In genomic region chr9:72685231-72685630, GRCm38 (mm10) we compare ENCODE assay signal across 12 mouse cellular contexts.
"Had no signal": no experiment of that assay in that cellular context is flagged by ENCODE, and none has a peak within 500 bp of the region (broad histone marks: within the 10 kb centered on the region; RNA-seq: fewer than 3 reads in every experiment).

No protein-coding gene starts in this region.

- H3K4me2 ChIP-seq: midbrain, embryonic 11.5 days; midbrain, embryonic 15.5 days; neural tube, embryonic 12.5 days had no signal

- H3K4me3 ChIP-seq: left cerebral cortex, adult 2 months; limb, embryonic 10.5 days; midbrain, embryonic 15.5 days; neural tube, embryonic 12.5 days had no signal

- H3K27me3 ChIP-seq: midbrain, embryonic 15.5 days; neural tube, embryonic 12.5 days had no signal

- H3K4me1 ChIP-seq: limb, embryonic 10.5 days; midbrain, embryonic 15.5 days; neural tube, embryonic 12.5 days had no signal

- ATAC-seq: lung, postnatal 0 days; midbrain, embryonic 15.5 days had no signal

- H3K9ac ChIP-seq: midbrain, embryonic 15.5 days; neural tube, embryonic 12.5 days had no signal

- DNase-seq: kidney, adult 11 months; kidney, adult 9 months; kidney, postnatal 10 days; lung, adult 2 months; lung, postnatal 36 days had no signal

- H3K9me3 ChIP-seq: limb, embryonic 10.5 days; midbrain, embryonic 15.5 days; neural tube, embryonic 12.5 days had no signal

- H3K27ac ChIP-seq: left cerebral cortex, adult 2 months; limb, embryonic 10.5 days; midbrain, embryonic 15.5 days; neural tube, embryonic 12.5 days; stomach, postnatal 0 days had no signal
